Mouse (Mus musculus) layer of hippocampus, postnatal 36 days (tissue): ENCODE measurements around the gene Gmfb. TPM values are rescaled to one million over a fixed set of nuclear protein-coding genes. Genes with fewer than 3 reads are reported as not detected.
A peak's percentile ranks its signal among the peaks of the same experiment; 100 is the strongest.
"Not testable (repeated sequence)": the region's sequence is repeated elsewhere in the genome, so short reads cannot be mapped to it uniquely, and the experiment has no call there.

Experiments
- DNase-seq, 2 experiments: peaks; one replicate each; pipeline ENCODE4 v3.0.0; 2022
- total RNA-seq, 2 experiments: library from RNA; stranded (reverse); gene quantifications; 2 replicates each; pipeline ENCODE4 v1.2.3; 2021

Gmfb gene
- total RNA-seq = 100 to 1,000 TPM; 164 to 181 TPM

- peak; percentile 96 to 97 for DNase-seq
Observed at GRCm38 (mm10) chr14:46821873-46822716, at the start of gene Gmfb. Gene Gmfb (minus strand): TSS chr14:46822242.

- DNase-seq = no peak
Observed at GRCm38 (mm10) chr14:46862922-46863321, 40.9 kb upstream of the Gmfb start.

GRCm38 (mm10) chr14:46853677-46854076 is 31.6 kb upstream of the Gmfb start:
- DNase-seq = peak in 1 of 2 experiments; percentile 10

- no peak for DNase-seq
Observed at GRCm38 (mm10) chr14:46849769-46850168, 27.7 kb upstream of the Gmfb start.

GRCm38 (mm10) chr14:46848736-46849135 is 26.7 kb upstream of the Gmfb start:
- DNase-seq = no peak

GRCm38 (mm10) chr14:46848063-46848590 is 26.1 kb upstream of the Gmfb start:
- DNase-seq = no peak

- DNase-seq = no peak
Observed at GRCm38 (mm10) chr14:46845706-46846105, 23.7 kb upstream of the Gmfb start.

- no peak for DNase-seq
Observed at GRCm38 (mm10) chr14:46839326-46839725, 17.3 kb upstream of the Gmfb start.

GRCm38 (mm10) chr14:46832354-46833272 is 10.6 kb upstream of the Gmfb start:
- peak in 1 of 2 experiments; percentile 3 for DNase-seq

GRCm38 (mm10) chr14:46831837-46832333 is 9.8 kb upstream of the Gmfb start, which contains the start of gene Cgrrf1:
Gene Cgrrf1 (plus strand): TSS chr14:46832125.
- peak; percentile 91 for DNase-seq

- DNase-seq = no peak
Observed at GRCm38 (mm10) chr14:46831295-46831694, 9.3 kb upstream of the Gmfb start.

- no peak for DNase-seq
Observed at GRCm38 (mm10) chr14:46827430-46827829, 5.4 kb upstream of the Gmfb start.

GRCm38 (mm10) chr14:46823996-46824395 is 2.0 kb upstream of the Gmfb start:
- DNase-seq = no peak

- DNase-seq = no peak
Observed at GRCm38 (mm10) chr14:46821271-46821872, 670 bp downstream of the Gmfb start.

- not testable (repeated sequence) for DNase-seq
Observed at GRCm38 (mm10) chr14:46819961-46820360, 2.1 kb downstream of the Gmfb start.

GRCm38 (mm10) chr14:46818743-46819142 is 3.3 kb downstream of the Gmfb start:
- no peak for DNase-seq

- no peak for DNase-seq
Observed at GRCm38 (mm10) chr14:46816916-46817622, 5.0 kb downstream of the Gmfb start.

- no peak for DNase-seq
Observed at GRCm38 (mm10) chr14:46815640-46816039, 6.4 kb downstream of the Gmfb start.

GRCm38 (mm10) chr14:46807927-46808326 is 14.1 kb downstream of the Gmfb start:
- no peak for DNase-seq

- no peak for DNase-seq
Observed at GRCm38 (mm10) chr14:46806186-46806585, 15.9 kb downstream of the Gmfb start.

- DNase-seq = no peak
Observed at GRCm38 (mm10) chr14:46803791-46804190, 18.3 kb downstream of the Gmfb start.

- no peak for DNase-seq
Observed at GRCm38 (mm10) chr14:46803259-46803658, 18.8 kb downstream of the Gmfb start.
